Mouse (Mus musculus): ENCODE data around the gene Hfe2. TPM values are rescaled to one million over a fixed set of nuclear protein-coding genes. Genes with fewer than 3 reads are reported as not detected.

The Hfe2 gene
- polyA plus RNA-seq, 2 experiments: 3.8 to 4.3 TPM

- Histone ChIP-seq H3K27ac (peak overlapping the region; percentile 85), H3K9me3 (ENCODE audit: control insufficient read depth, low read length) (no peaks in the 10 kb centered on the region), H3K4me1 (replicated peaks; ENCODE audit: control insufficient read depth in 2 of 2, insufficient read depth in 2 of 2, low read length in 1 of 2) (peaks cover 10 to 15% of the 10 kb centered on the region in 2 experiments), H3K4me2 (ENCODE audit: low read depth) (peak overlapping the region; percentile 99), H3K4me3 (ENCODE audit: insufficient read depth in 1 of 2, low read depth in 2 of 2, low read length in 2 of 2) (peak overlapping the region; percentile 82 to 89), H3K27me3 (ENCODE audit: control insufficient read depth, insufficient read depth, low read length) (no peaks in the 10 kb centered on the region), H3K9ac (replicated peaks) (peak overlapping the region; percentile 97), H3K36me3 (replicated peaks; ENCODE audit: control insufficient read depth, insufficient read depth, low read depth) (peaks cover 15% of the 10 kb centered on the region)
- ATAC-seq (ENCODE audit: insufficient read depth) (no peak), DNase-seq (ENCODE audit: low read depth in 3 of 3, low spot score in 3 of 3) (no peak)
- WGBS (ENCODE audit: insufficient replicate concordance): 2% methylated on average over 22 of the region's 22 CpGs
- TF ChIP-seq CTCF (IDR thresholded peaks at IDR 0.05; ENCODE audit: low read depth): no peak
- no peak for TF ChIP-seq EP300 (IDR thresholded peaks at IDR 0.05; ENCODE audit: low read depth)
Measured at GRCm38 (mm10) chr3:96556651-96557635, 32.0 kb downstream of the Hfe2 start.

GRCm38 (mm10) chr3:96557694-96558093, 32.7 kb downstream of the Hfe2 start, which contains the start of gene Txnip:
Gene Txnip, plus strand, starts transcription at chr3:96557957.
- peak; percentile 98 to 99 (median 99) for DNase-seq (ENCODE audit: low read depth in 3 of 3, low spot score in 3 of 3)
- Histone ChIP-seq H3K27me3 (ENCODE audit: control insufficient read depth, insufficient read depth, low read length) (no peaks in the 10 kb centered on the region), H3K27ac (peak within 1 kb of the TSS; percentile 90), H3K4me3 (ENCODE audit: insufficient read depth in 1 of 2, low read depth in 2 of 2, low read length in 2 of 2) (peak within 1 kb of the TSS; percentile 89 to 99), H3K36me3 (replicated peaks; ENCODE audit: control insufficient read depth, insufficient read depth, low read depth) (peaks cover 15% of the 10 kb centered on the region), H3K9ac (replicated peaks) (peak within 1 kb of the TSS; percentile 97), H3K9me3 (ENCODE audit: control insufficient read depth, low read length) (no peaks in the 10 kb centered on the region), H3K4me1 (replicated peaks; ENCODE audit: control insufficient read depth in 2 of 2, insufficient read depth in 2 of 2, low read length in 1 of 2) (peaks cover 10 to 15% of the 10 kb centered on the region in 2 experiments), H3K4me2 (ENCODE audit: low read depth) (peak within 1 kb of the TSS; percentile 99)
- peak; percentile 65; the same call in 1 of the 2 replicates for TF ChIP-seq EP300 (IDR thresholded peaks at IDR 0.05; ENCODE audit: low read depth)
- TF ChIP-seq CTCF (IDR thresholded peaks at IDR 0.05; ENCODE audit: low read depth): peak; percentile 83
- peak; percentile 99 for ATAC-seq (ENCODE audit: insufficient read depth)
- under 1% methylated on average over 26 of the region's 26 CpGs for WGBS (ENCODE audit: insufficient replicate concordance)

GRCm38 (mm10) chr3:96558159-96558558, 33.2 kb downstream of the Hfe2 start:
- peak overlapping the region; percentile 90 for H3K27ac ChIP-seq
- H3K27me3 ChIP-seq (ENCODE audit: control insufficient read depth, insufficient read depth, low read length): no peaks in the 10 kb centered on the region
- ATAC-seq (ENCODE audit: insufficient read depth) (peak; percentile 24; the same call in 1 of the 2 replicates), DNase-seq (ENCODE audit: low read depth in 3 of 3, low spot score in 3 of 3) (no peak)
- peaks cover 10 to 15% of the 10 kb centered on the region in 2 experiments for H3K4me1 ChIP-seq (replicated peaks; ENCODE audit: control insufficient read depth in 2 of 2, insufficient read depth in 2 of 2, low read length in 1 of 2)
- H3K4me2 ChIP-seq (ENCODE audit: low read depth): peak overlapping the region; percentile 99
- H3K9me3 ChIP-seq (ENCODE audit: control insufficient read depth, low read length): no peaks in the 10 kb centered on the region
- H3K36me3 ChIP-seq (replicated peaks; ENCODE audit: control insufficient read depth, insufficient read depth, low read depth): peaks cover 15% of the 10 kb centered on the region
- WGBS (ENCODE audit: insufficient replicate concordance): under 1% methylated on average over 17 of the region's 17 CpGs
- TF ChIP-seq EP300 (IDR thresholded peaks at IDR 0.05; ENCODE audit: low read depth) (no peak), CTCF (IDR thresholded peaks at IDR 0.05; ENCODE audit: low read depth) (no peak)
- H3K4me3 ChIP-seq (ENCODE audit: insufficient read depth in 1 of 2, low read depth in 2 of 2, low read length in 2 of 2): peak overlapping the region; percentile 89 to 99
- peak overlapping the region; percentile 97 for H3K9ac ChIP-seq (replicated peaks)

GRCm38 (mm10) chr3:96558668-96559196, 33.8 kb downstream of the Hfe2 start:
- no peak for DNase-seq (ENCODE audit: low read depth in 3 of 3, low spot score in 3 of 3)
- ATAC-seq (ENCODE audit: insufficient read depth): no peak
- H3K9ac ChIP-seq (replicated peaks): peak overlapping the region; percentile 97
- H3K27me3 ChIP-seq (ENCODE audit: control insufficient read depth, insufficient read depth, low read length): no peaks in the 10 kb centered on the region
- peak overlapping the region; percentile 99 for H3K4me2 ChIP-seq (ENCODE audit: low read depth)
- H3K36me3 ChIP-seq (replicated peaks; ENCODE audit: control insufficient read depth, insufficient read depth, low read depth): peaks cover 15% of the 10 kb centered on the region
- no peak for TF ChIP-seq EP300 (IDR thresholded peaks at IDR 0.05; ENCODE audit: low read depth)
- no peak for TF ChIP-seq CTCF (IDR thresholded peaks at IDR 0.05; ENCODE audit: low read depth)
- peak overlapping the region; percentile 89 to 99 for H3K4me3 ChIP-seq (ENCODE audit: insufficient read depth in 1 of 2, low read depth in 2 of 2, low read length in 2 of 2)
- peak overlapping the region; percentile 90 for H3K27ac ChIP-seq
- peaks cover 10 to 16% of the 10 kb centered on the region in 2 experiments for H3K4me1 ChIP-seq (replicated peaks; ENCODE audit: control insufficient read depth in 2 of 2, insufficient read depth in 2 of 2, low read length in 1 of 2)
- no peaks in the 10 kb centered on the region for H3K9me3 ChIP-seq (ENCODE audit: control insufficient read depth, low read length)
- WGBS (ENCODE audit: insufficient replicate concordance): 9% methylated on average over 10 of the region's 10 CpGs

Data from liver, embryonic 14.5 days (tissue).